9 mouse cellular contexts compared by ENCODE assay signal in the genomic region with DNA sequence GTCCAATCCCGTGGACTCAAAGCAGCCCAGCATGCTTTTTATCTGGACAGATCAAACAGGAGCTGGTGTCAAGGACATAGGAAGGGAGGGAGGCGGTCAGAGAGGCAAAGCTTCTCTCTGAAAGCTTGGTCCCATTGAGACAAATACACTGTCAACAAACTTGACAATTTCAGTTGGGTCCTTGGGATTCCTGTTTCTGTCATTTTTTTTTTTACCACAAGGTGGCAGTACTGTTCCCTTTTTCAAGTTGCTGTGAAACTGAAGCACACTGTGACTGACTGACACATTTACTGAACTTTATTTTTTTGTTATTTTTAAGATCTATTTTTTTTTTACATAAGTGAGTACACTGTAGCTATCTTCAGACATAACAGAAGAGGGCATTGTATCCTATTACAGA. TPM values are rescaled to one million over a fixed set of nuclear protein-coding genes. Genes with fewer than 3 reads are reported as not detected.
DNase-seq lines count a peak whose midpoint lies in the region; ATAC-seq and TF ChIP-seq lines count a peak whose summit lies in the region.
"Had no signal": no experiment of that assay in that cellular context is flagged by ENCODE, and none has a peak within 500 bp of the region (broad histone marks: within the 10 kb centered on the region; RNA-seq: fewer than 3 reads in every experiment).

No protein-coding gene starts in this region.

- no peak overlapping the region for H3K4me3 ChIP-seq in forebrain, embryonic 14.5 days (ENCODE audit: low read depth, low read length)
- no peak overlapping the region for H3K4me3 ChIP-seq in forebrain, embryonic 11.5 days (ENCODE audit: low read depth, low read length)
- no peak overlapping the region for H3K4me3 ChIP-seq in neural tube, embryonic 14.5 days (ENCODE audit: low read depth, low read length)
- no peak overlapping the region for H3K4me3 ChIP-seq in neural tube, embryonic 15.5 days (replicated peaks)
- H3K4me3 ChIP-seq in hindbrain, postnatal 0 days (ENCODE audit: low read length): no peak overlapping the region
- H3K4me3 ChIP-seq: heart, embryonic 10.5 days had no signal

- peak; percentile 80 for TF ChIP-seq CTCF in hindbrain, postnatal 0 days (IDR thresholded peaks at IDR 0.05; ENCODE audit: low read depth)

- no peak overlapping the region for H3K9ac ChIP-seq in forebrain, embryonic 14.5 days (ENCODE audit: low read length)
- H3K9ac ChIP-seq in forebrain, embryonic 11.5 days (ENCODE audit: low read length): no peak overlapping the region
- no peak overlapping the region for H3K9ac ChIP-seq in neural tube, embryonic 14.5 days (replicated peaks; ENCODE audit: low read depth, low read length)
- H3K9ac ChIP-seq in neural tube, embryonic 15.5 days (replicated peaks): no peak overlapping the region
- no peak overlapping the region for H3K9ac ChIP-seq in hindbrain, postnatal 0 days (replicated peaks; ENCODE audit: low read length)

- no peak overlapping the region for H3K4me2 ChIP-seq in forebrain, embryonic 14.5 days (ENCODE audit: low read length)
- H3K4me2 ChIP-seq in forebrain, embryonic 11.5 days (ENCODE audit: low read depth, low read length, severe bottlenecking): no peak overlapping the region
- no peak overlapping the region for H3K4me2 ChIP-seq in neural tube, embryonic 14.5 days (ENCODE audit: low read depth, low read length)
- no peak overlapping the region for H3K4me2 ChIP-seq in neural tube, embryonic 15.5 days
- H3K4me2 ChIP-seq in hindbrain, postnatal 0 days (ENCODE audit: low read depth, low read length): no peak overlapping the region

- H3K36me3 ChIP-seq in forebrain, embryonic 14.5 days (ENCODE audit: control insufficient read depth, insufficient read depth, low read length): peaks cover 73% of the 10 kb centered on the region
- H3K36me3 ChIP-seq in forebrain, embryonic 11.5 days (ENCODE audit: control insufficient read depth, insufficient read depth, low read length): no peaks in the 10 kb centered on the region; the same call in 1 of the 2 replicates
- H3K36me3 ChIP-seq in neural tube, embryonic 14.5 days (ENCODE audit: control insufficient read depth, insufficient read depth, low read length): peaks cover 52% of the 10 kb centered on the region
- H3K36me3 ChIP-seq in neural tube, embryonic 15.5 days: peaks cover 72% of the 10 kb centered on the region
- peaks cover 51% of the 10 kb centered on the region for H3K36me3 ChIP-seq in hindbrain, postnatal 0 days (ENCODE audit: insufficient read depth, low read length)

- H3K27ac ChIP-seq in forebrain, embryonic 14.5 days (ENCODE audit: low read depth, low read length): no peak overlapping the region
- H3K27ac ChIP-seq in forebrain, embryonic 11.5 days (ENCODE audit: low read depth, low read length): no peak overlapping the region
- H3K27ac ChIP-seq in neural tube, embryonic 14.5 days (ENCODE audit: low read depth, low read length): no peak overlapping the region
- no peak overlapping the region for H3K27ac ChIP-seq in neural tube, embryonic 15.5 days (replicated peaks)
- no peak overlapping the region for H3K27ac ChIP-seq in hindbrain, postnatal 0 days
- H3K27ac ChIP-seq: heart, embryonic 10.5 days had no signal

- DNase-seq in forebrain, embryonic 14.5 days (ENCODE audit: low spot score): peak; percentile 81
- DNase-seq in forebrain, embryonic 11.5 days (ENCODE audit: low spot score): no peak
- peak; percentile 85 for DNase-seq in hindbrain, postnatal 0 days (ENCODE audit: low spot score)
- peak; percentile 27 for DNase-seq in telencephalon, adult 2 months (ENCODE audit: low read depth, low spot score)
- DNase-seq in layer of hippocampus, adult 9-10 months (ENCODE audit: low spot score): no peak
- no peak for DNase-seq in adrenal gland, postnatal 14 days

- no peaks in the 10 kb centered on the region for H3K27me3 ChIP-seq in forebrain, embryonic 14.5 days (replicated peaks; ENCODE audit: control insufficient read depth, insufficient read depth, low read length)
- no peaks in the 10 kb centered on the region for H3K27me3 ChIP-seq in forebrain, embryonic 11.5 days (ENCODE audit: control insufficient read depth, insufficient read depth, low read length)
- H3K27me3 ChIP-seq in neural tube, embryonic 14.5 days (ENCODE audit: control insufficient read depth, insufficient read depth, low read length): no peaks in the 10 kb centered on the region
- H3K27me3 ChIP-seq in neural tube, embryonic 15.5 days (replicated peaks): no peaks in the 10 kb centered on the region
- H3K27me3 ChIP-seq in hindbrain, postnatal 0 days (ENCODE audit: insufficient read depth, low read length): no peaks in the 10 kb centered on the region

- no peaks in the 10 kb centered on the region for H3K4me1 ChIP-seq in forebrain, embryonic 14.5 days (ENCODE audit: control insufficient read depth, insufficient read depth, low read length)
- no peaks in the 10 kb centered on the region for H3K4me1 ChIP-seq in forebrain, embryonic 11.5 days (replicated peaks; ENCODE audit: control insufficient read depth, insufficient read depth, low read length)
- no peaks in the 10 kb centered on the region for H3K4me1 ChIP-seq in neural tube, embryonic 14.5 days (ENCODE audit: control insufficient read depth, insufficient read depth, low read length)
- no peaks in the 10 kb centered on the region for H3K4me1 ChIP-seq in neural tube, embryonic 15.5 days
- no peaks in the 10 kb centered on the region for H3K4me1 ChIP-seq in hindbrain, postnatal 0 days (ENCODE audit: insufficient read depth, low read length)

- H3K9me3 ChIP-seq in forebrain, embryonic 14.5 days (replicated peaks; ENCODE audit: control insufficient read depth, low read length): no peaks in the 10 kb centered on the region
- H3K9me3 ChIP-seq in forebrain, embryonic 11.5 days (ENCODE audit: control insufficient read depth, low read length): no peaks in the 10 kb centered on the region
- H3K9me3 ChIP-seq in neural tube, embryonic 14.5 days (ENCODE audit: control insufficient read depth, low read length): no peaks in the 10 kb centered on the region
- no peaks in the 10 kb centered on the region for H3K9me3 ChIP-seq in neural tube, embryonic 15.5 days (replicated peaks)
- no peaks in the 10 kb centered on the region for H3K9me3 ChIP-seq in hindbrain, postnatal 0 days (ENCODE audit: low read length)
- H3K9me3 ChIP-seq: heart, embryonic 10.5 days had no signal

- no peak for ATAC-seq in forebrain, embryonic 14.5 days
- no peak for ATAC-seq in forebrain, embryonic 11.5 days (replicated peaks; ENCODE audit: low FRiP score)
- ATAC-seq in neural tube, embryonic 14.5 days (ENCODE audit: low read depth): peak; percentile 30; the same call in 1 of the 2 replicates
- ATAC-seq in neural tube, embryonic 15.5 days (ENCODE audit: low FRiP score): no peak
- ATAC-seq in hindbrain, postnatal 0 days: no peak

- WGBS in forebrain, embryonic 14.5 days: 87% methylated on average over 2 of the region's 2 CpGs
- 77% methylated on average over 2 of the region's 2 CpGs for WGBS in forebrain, embryonic 11.5 days
- WGBS in neural tube, embryonic 14.5 days: 92% methylated on average over 2 of the region's 2 CpGs
- WGBS in neural tube, embryonic 15.5 days: 82% methylated on average over 2 of the region's 2 CpGs
- 82% methylated on average over 2 of the region's 2 CpGs for WGBS in hindbrain, postnatal 0 days

RNA-seq across cellular contexts. Expression of a gene that starts 19.4 kb away (rescaled TPM):
- 0.18 and 0.27 TPM in 2 replicates for polyA plus RNA-seq in forebrain, embryonic 14.5 days (2014; fragmentation: Nextera tagmentation; extraction: Ambion mirVana)
- 2.7 and 3.7 TPM in 2 replicates for polyA plus RNA-seq in forebrain, embryonic 11.5 days (2014; fragmentation: Nextera tagmentation; extraction: Ambion mirVana)
- 0.20 and 0.49 TPM in 2 replicates for polyA plus RNA-seq in neural tube, embryonic 14.5 days (2014; fragmentation: Nextera tagmentation; extraction: Ambion mirVana)
- polyA plus RNA-seq in neural tube, embryonic 15.5 days (2015; fragmentation: Nextera tagmentation; extraction: Ambion mirVana): 0.42 and 9.7 TPM in 2 replicates
- 1.1 TPM in 2 replicates for total RNA-seq in hindbrain, postnatal 0 days (2014; rRNA removed)
- 0.84 and 0.90 TPM in 2 replicates for polyA plus RNA-seq in hindbrain, postnatal 0 days (2015; fragmentation: Nextera tagmentation; extraction: Ambion mirVana)
- total RNA-seq in adrenal gland, postnatal 14 days (2021): 0.70 and 1.8 TPM in 2 replicates

Comparison
In these comparisons a context has a peak if more than half of its experiments do, and no peak if none do; other contexts are left out.
1. DNase-seq: peak in forebrain, embryonic 14.5 days (single experiment), hindbrain, postnatal 0 days (single experiment) and telencephalon, adult 2 months (single experiment); none in forebrain, embryonic 11.5 days (single experiment), layer of hippocampus, adult 9-10 months (single experiment) and adrenal gland, postnatal 14 days (single experiment).